Mouse (Mus musculus): ENCODE results near the gene Wdr20.

Wdr20 gene

DNA sequence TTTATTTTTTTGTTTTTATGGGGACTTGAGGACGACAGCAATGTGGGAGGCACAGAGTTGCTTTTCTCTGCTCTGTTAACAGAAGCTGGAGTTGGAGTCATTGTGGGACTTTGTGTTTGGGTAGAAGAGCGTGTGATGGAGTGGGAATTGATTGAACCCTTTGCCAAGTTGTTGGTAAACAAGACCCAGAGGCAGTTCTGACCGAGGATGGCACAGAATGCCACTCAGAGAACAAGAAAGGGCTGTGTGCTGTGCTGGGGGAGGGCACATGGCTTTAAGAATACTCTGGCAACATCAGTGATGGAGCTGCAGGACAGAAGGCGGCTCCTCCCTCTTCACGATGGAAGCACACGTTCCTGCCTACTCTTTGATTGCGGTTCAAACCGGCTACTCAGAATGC is 43.4 kb downstream of the Wdr20 start:
- DNase-seq: no peak

- DNase-seq: no peak
These were observed 44.5 kb downstream of the Wdr20 start for GRCm38 (mm10) chr12:110782278-110782677.

DNA sequence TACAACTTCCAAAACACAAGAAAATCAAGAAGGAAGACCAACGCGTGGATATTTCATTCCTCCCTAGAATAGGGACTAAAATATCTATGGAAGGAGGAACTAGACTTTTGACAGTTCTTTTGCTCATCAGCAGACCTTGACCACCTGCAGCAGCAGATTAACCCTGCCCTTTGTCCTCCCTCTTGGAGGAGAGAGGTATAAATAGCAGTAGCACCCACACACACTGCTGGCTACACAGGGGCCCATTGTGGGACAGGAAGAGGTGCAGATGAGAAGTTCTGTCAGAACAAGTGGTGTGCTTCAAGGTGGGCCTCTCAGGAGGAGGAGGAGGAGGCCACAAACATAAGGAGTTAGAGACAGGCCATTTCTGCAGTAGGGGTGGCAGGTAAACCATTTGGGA is 46.5 kb downstream of the Wdr20 start:
- no peak for DNase-seq

- no peak for DNase-seq
These were observed 48.5 kb downstream of the Wdr20 start for GRCm38 (mm10) chr12:110786243-110786642.

GRCm38 (mm10) chr12:110790580-110790979 is 52.8 kb downstream of the Wdr20 start:
- DNase-seq: no peak

DNA sequence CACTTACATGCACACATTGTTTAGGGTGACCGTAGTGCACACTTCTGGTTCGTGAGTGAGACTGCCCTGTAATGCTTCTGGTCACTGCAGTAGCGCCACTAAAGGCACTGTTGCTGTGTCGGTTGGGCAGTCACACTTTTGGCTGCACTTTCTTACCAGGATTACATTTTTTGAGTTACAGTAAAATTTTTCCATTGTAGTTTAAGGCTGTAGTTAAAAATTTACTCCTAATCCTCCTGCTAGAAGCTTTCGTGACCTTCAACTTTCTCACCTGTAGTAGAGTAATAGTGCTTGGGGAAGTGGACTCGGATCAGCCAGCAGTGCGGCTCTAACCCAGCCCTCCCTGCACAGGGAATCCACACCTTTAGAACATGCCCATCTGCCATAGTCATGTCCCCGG is 53.3 kb downstream of the Wdr20 start:
- no peak for DNase-seq

GRCm38 (mm10) chr12:110795035-110795434 is 57.3 kb downstream of the Wdr20 start:
- DNase-seq: no peak

- DNase-seq: no peak
These were observed 59.0 kb downstream of the Wdr20 start for GRCm38 (mm10) chr12:110796748-110797147.

DNA sequence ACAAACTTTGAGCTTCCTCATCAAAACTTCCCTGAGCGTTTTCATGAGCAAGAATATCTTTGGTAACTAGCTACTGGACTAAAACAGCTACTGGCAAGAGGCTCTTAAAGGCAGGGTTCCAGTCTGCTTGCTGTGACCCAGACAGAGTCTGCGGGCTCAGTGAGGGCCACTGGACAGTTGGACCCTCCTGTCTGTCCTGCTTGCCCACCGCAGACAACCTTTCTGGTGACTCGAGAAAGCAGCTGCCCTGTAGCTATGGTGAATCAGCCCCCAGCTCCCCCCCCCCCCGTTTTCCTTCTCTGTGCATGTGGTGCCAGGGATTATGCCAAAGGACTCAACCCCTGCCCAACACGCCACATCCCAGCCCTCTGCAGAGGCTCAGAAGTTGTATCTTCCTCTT is 59.5 kb downstream of the Wdr20 start:
- DNase-seq: no peak

DNA sequence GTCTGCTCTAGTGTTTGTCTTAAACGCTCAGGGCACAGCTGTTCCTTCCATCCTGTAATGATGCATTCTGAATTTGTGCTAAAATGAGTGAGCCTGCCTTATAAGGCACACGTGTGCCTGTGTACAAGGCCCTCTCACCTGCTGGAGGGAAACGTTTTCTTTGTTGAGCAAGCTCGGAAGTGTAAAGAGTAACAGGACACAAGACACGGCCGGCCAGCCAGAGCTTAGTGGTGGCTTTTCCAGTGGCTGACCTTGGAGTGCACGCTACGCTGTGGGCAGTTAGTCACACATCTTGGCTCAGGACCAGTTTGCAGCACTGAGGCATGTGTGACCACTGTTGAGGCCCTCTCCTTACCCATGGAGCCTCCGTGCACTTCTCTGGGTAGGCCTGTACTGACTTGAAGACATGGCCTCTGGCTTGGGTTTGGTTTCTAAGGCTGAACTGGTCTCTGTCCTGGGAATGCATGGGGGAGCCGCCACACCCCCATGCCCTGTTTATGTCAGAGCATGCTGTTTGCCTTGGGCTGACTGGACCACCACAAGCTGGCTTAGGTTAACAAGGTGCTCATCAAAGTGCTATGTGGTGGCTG is 60.2 kb downstream of the Wdr20 start:
- DNase-seq: peak in 1 of 2 experiments; percentile 26

GRCm38 (mm10) chr12:110799226-110799625 is 61.5 kb downstream of the Wdr20 start:
- no peak for DNase-seq

- DNase-seq: no peak
These were observed 64.2 kb downstream of the Wdr20 start for GRCm38 (mm10) chr12:110801876-110802464.

DNA sequence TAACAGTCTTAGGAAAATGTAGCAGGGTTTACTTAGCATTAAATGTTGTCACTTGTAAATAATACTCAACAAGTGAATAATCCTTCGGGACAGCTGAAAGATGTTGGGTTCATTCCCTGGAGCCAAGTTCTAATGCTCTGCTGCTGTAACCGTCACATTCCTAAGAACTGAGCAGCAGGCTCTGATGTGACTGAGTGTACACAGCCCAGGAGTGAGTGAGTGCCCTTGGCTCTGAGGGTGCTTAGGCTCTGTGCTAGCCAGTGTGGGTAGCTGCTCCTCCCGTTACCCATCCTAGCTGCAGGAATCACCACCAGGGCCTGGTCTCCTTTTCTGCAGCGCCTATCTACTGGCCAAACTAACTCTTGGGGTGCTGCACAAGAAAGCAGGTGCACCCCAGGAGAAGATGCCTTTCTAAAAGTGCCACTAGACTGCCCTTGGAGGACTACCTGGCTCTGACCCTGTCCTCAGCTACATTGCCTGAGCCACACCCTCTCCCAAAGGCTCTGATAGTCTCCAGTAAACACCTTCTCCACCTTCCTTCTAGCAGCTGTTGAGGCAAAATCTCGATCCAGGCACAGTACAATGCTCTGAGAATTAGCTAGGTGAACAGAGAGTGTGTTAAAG is 65.0 kb downstream of the Wdr20 start:
- no peak for DNase-seq

GRCm38 (mm10) chr12:110804261-110804660 is 66.5 kb downstream of the Wdr20 start:
- peak in 1 of 2 experiments; percentile 49 for DNase-seq

GRCm38 (mm10) chr12:110806301-110806970 is 68.7 kb downstream of the Wdr20 start:
- DNase-seq: peak in 1 of 2 experiments; percentile 42

- DNase-seq: no peak
These were observed 70.7 kb downstream of the Wdr20 start for GRCm38 (mm10) chr12:110808430-110808829.

GRCm38 (mm10) chr12:110808848-110809247 is 71.1 kb downstream of the Wdr20 start:
- DNase-seq: peak in 1 of 2 experiments; percentile 61

GRCm38 (mm10) chr12:110813132-110813531 is 75.4 kb downstream of the Wdr20 start:
- DNase-seq: no peak

GRCm38 (mm10) chr12:110813624-110814023 is 75.9 kb downstream of the Wdr20 start:
- no peak for DNase-seq

DNA sequence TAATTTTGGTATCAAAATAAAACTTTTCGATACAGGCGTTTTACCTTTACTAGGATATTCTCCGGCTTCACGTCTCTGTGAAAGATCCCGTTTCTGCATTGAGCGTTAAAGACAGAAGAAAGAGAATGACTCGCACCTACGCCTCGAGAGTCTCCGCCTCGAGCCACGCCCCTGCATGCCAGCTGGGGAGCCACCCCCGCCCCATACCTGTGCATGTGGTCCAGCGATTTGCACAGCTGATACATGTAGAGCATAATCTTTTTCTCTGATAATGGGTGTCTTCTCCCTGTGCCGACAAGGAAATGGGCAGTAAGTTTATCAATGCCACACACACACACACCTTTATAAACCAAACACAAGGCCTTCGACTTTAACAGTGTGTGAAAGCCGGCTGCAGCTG is 77.2 kb downstream of the Wdr20 start:
- no peak for DNase-seq

DNA sequence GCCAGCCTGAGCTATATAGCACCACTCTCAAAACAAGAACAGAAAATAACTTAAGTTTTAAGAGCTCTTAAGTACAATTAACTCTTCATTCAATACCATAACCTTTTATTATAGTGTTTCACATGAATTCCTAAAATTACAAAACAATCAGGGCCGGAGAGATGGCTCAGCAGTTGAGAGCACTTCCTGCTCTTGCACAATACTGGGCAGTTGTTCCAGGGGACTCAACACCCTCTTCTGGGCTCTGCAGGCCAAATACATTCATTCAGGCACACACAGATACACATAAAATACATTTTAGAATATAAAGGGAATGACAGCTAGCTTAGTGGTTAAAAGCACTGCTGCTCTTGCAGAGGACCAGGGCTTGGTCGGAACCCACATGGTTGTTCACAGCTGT is 79.1 kb downstream of the Wdr20 start:
- no peak for DNase-seq

- no peak for DNase-seq
These were observed 81.6 kb downstream of the Wdr20 start for GRCm38 (mm10) chr12:110819367-110819766.

GRCm38 (mm10) chr12:110821787-110822186 is 84.0 kb downstream of the Wdr20 start:
- no peak for DNase-seq

GRCm38 (mm10) chr12:110822366-110822765 is 84.6 kb downstream of the Wdr20 start:
- DNase-seq: no peak

Measured in lung, postnatal 4 days (tissue).